1 mouse cellular context compared by ENCODE assay signal in the genomic region with DNA sequence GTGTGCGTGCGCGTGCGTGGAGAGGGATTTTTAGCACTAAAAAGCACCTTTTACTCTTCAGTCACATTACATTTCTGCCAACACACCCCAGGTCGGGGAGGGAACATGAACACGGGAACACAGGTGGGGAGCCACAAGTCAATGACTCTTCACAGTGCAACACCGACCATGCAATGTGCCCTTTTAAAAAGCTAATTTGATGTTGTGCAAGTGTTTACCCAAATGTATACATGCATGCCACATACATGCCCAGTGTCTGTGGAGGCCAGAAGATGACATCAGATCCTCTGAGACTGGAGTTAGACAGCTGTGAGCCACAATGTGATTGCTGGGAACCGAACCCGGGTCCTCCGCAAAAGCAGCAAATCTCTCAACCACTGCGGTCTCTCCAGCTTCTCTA.
TF ChIP-seq lines count a peak whose summit lies in the region.

No protein-coding gene starts in this region.

TF ChIP-seq in CH12.LX, 34 proteins besides CTCF, POLR2A, EP300 and RAD21 (continued from another document):
- no peak for TF ChIP-seq BHLHE40 (IDR thresholded peaks at IDR 0.05; ENCODE audit: low read depth, low read length)
TF ChIP-seq in CH12.LX: peak in this region for 4.
